Mouse (Mus musculus) stomach, postnatal 0 days (tissue): Measurements from ENCODE around the gene Gm36864.

ENCODE experiments used
- CTCF ChIP-seq: IDR thresholded peaks from 2 replicates; pipeline ENCODE4 v1.5.1; 2016; ENCODE audit warnings: antibody characterized with exemption, low read depth, mild to moderate bottlenecking, moderate library complexity
- EP300 ChIP-seq: optimal IDR thresholded peaks from 2 replicates; pipeline ENCODE3; 2016; ENCODE audit warnings: antibody characterized with exemption

DNA sequence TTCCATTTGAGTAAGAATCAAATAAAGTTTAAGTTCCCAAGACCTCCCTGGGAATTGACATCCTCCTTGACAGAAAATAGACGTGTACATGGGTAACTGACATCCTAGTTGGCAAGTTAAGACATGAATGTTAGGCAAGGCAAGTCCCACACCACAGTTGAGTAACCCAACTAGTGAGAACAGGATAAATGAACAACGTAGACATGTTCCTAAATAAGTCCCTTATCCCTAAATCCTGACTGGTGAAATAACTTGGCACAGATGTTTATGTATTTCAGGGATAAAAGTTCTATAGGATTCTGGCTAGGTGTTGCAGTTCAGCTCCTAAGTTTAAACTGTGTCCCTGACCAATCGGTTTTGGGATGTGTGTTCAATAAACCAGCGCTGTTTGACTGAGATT lies 55.0 kb downstream of the Gm36864 start:
- TF ChIP-seq CTCF (no peak), EP300 (no peak)
